Mouse (Mus musculus) thymus, adult 2 months (tissue): ENCODE results near the gene Thada. TPM values are rescaled to one million over a fixed set of nuclear protein-coding genes. Genes with fewer than 3 reads are reported as not detected.

Experiments used
- DNase-seq: peaks from one replicate; pipeline ENCODE4 v3.0.0; 2021
- H3K27ac ChIP-seq: fragments of 200-500 bp; 2 replicates; pipeline ENCODE4 v1.5.1; 2012; ENCODE audit warnings: low read length, control low read depth; ENCODE audit not compliant: control insufficient read depth, insufficient read depth
- H3K27me3 ChIP-seq: fragments of 200-500 bp; 2 replicates; pipeline ENCODE4 v1.6.1; 2012; ENCODE audit warnings: mild to moderate bottlenecking, low read length, moderate library complexity, mixed read lengths; ENCODE audit not compliant: control insufficient read depth, insufficient read depth
- H3K36me3 ChIP-seq: fragments of 200-500 bp; 2 replicates; pipeline ENCODE4 v1.6.1; 2012; ENCODE audit warnings: mild to moderate bottlenecking, low read length, moderate library complexity; ENCODE audit not compliant: control insufficient read depth, insufficient read depth
- H3K4me1 ChIP-seq: fragments of 200-500 bp; replicated peaks from 2 replicates; pipeline ENCODE4 v1.6.1; 2012; ENCODE audit warnings: low read length; ENCODE audit not compliant: control insufficient read depth, insufficient read depth
- H3K4me3 ChIP-seq: fragments of 200-500 bp; 2 replicates; pipeline ENCODE4 v1.5.1; 2012; ENCODE audit warnings: mild to moderate bottlenecking, low read length, control low read depth, moderate library complexity; ENCODE audit not compliant: control insufficient read depth, insufficient read depth
- CTCF ChIP-seq: fragments of 200-500 bp; IDR thresholded peaks from 2 replicates; pipeline ENCODE4 v1.5.1; 2012; ENCODE audit warnings: mild to moderate bottlenecking, control low read depth, low read length, moderate library complexity, borderline replicate concordance; ENCODE audit not compliant: control insufficient read depth, poor library complexity, insufficient read depth; ENCODE audit errors: extremely low read depth
- POLR2A ChIP-seq: fragments of 200-500 bp; IDR thresholded peaks from 2 replicates; pipeline ENCODE4 v1.6.1; 2012; ENCODE audit warnings: mild to moderate bottlenecking, low read length, control low read depth, moderate library complexity; ENCODE audit not compliant: control insufficient read depth, poor library complexity, insufficient read depth; ENCODE audit errors: extremely low read depth
- WGBS: fragments of 180-500 bp; shearing (Covaris S2); methylation state at CpG from one replicate; pipeline ENCODE4 v1.1.7; 2018; 5-methylcytosine and 5-hydroxymethylcytosine counted together
- polyA plus RNA-seq: library from polyadenylated mRNA; depleted of rRNA; stranded (reverse); fragments of >200 nt; gene quantifications from 2 replicates; pipeline ENCODE4 v1.2.3, GENCODE M21; 2012

Gene Thada
- polyA plus RNA-seq, 1 experiment, result 40.1 TPM

DNA sequence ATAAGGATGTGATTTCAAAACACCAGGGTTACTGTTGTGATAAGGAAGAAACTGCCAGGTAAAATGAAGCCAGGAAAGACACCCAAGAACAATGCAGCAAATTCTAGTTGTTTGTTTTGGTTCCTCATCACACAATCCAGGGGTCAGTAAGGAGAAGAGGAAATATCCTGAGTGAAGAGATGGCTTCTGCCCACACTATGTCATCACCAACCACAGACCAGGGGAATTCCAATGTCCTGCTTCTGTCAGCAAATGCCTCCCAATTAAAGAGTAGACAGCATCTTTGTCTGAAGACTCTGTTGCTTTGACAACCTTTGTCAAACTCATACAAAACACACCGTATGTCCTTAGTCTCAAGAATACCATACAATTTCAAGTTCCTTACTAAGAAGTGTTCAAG is 57.3 kb downstream of the Thada start:
- no peak overlapping the region for H3K4me3 ChIP-seq
- no peak for DNase-seq
- TF ChIP-seq POLR2A, result no peak
- TF ChIP-seq CTCF, result no peak
- no peak overlapping the region for H3K27ac ChIP-seq
- H3K27me3 ChIP-seq, result no peaks in the 10 kb centered on the region
- 91% methylated on average over 1 of the region's 1 CpGs for whole genome bisulfite sequencing
- H3K36me3 ChIP-seq, result no peaks in the 10 kb centered on the region
- H3K4me1 ChIP-seq, result 0 out of 2 replicates have a peak, but pooled peaks cover 2% of the 10 kb centered on the region

DNA sequence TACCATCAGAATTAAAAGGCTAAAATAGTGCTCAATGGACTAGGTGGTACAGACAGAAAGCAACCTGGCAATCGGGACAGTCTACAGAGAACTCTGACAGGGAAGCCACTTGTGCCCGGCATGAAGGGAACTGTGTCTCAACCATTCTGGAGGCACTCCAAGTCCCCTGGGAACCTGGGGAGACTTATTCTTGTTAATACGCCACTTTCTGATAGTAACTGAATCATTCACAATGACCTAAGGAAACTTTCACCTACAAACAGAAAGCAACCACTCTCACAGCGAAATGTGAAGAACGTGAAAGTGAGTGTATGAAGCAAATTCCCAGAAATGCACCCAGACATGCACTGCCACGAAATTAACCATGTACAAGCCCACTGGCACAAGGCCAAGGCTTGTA is 60.4 kb downstream of the Thada start:
- 83% methylated on average over 6 of the region's 6 CpGs for WGBS
- TF ChIP-seq POLR2A (no peak), CTCF (no peak)
- no peak overlapping the region for H3K4me3 ChIP-seq
- H3K36me3 ChIP-seq, result no peaks in the 10 kb centered on the region
- H3K4me1 ChIP-seq, result peaks cover 7% of the 10 kb centered on the region
- H3K27ac ChIP-seq, result no peak overlapping the region
- H3K27me3 ChIP-seq, result no peaks in the 10 kb centered on the region
- DNase-seq, result no peak

DNA sequence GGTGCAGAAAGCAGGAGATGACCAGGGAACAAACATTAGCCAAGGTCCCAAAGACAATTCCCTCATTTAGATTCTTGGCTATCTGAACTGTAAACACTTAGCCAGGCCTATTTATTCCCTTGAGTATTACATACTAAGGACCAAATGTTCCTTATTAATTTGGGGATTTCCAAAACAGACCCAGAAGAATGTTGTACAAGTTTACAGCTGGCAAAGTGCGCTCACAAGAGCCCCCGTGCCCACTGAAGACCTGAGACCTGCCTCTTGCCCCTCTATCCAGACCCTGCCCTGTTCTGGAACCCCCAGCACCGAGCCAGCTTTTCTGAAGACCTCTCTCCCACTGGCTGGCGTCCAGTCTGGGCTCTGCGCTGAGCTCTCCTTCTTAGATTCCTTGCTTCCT is 64.2 kb downstream of the Thada start:
- no peaks in the 10 kb centered on the region for H3K27me3 ChIP-seq
- TF ChIP-seq CTCF (no peak), POLR2A (no peak)
- WGBS, result 99% methylated on average over 5 of the region's 5 CpGs
- H3K27ac ChIP-seq, result no peak overlapping the region
- H3K4me1 ChIP-seq, result peaks cover 5% of the 10 kb centered on the region
- no peak overlapping the region for H3K4me3 ChIP-seq
- DNase-seq, result no peak
- no peaks in the 10 kb centered on the region; the same call in 1 of the 2 replicates for H3K36me3 ChIP-seq

DNA sequence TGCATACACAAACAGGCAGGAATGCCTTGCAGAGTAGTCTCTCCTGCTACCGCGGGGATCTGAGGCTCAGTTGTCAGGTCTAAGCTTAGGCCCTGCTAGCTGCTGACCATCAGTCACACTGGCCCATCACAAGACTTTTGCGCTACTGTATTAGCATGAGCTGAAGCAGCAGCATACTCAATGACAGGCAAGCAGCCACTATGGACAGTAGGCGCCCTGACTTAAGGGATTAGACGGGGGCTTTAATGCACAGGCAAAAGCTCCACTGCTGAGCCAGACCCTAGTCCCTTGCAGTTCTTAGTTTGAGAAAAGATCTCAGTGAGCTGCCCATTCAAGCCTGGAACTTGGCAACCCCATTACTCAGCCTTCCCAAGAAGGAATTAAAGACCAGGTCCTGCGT is 66.6 kb downstream of the Thada start:
- peaks cover 5% of the 10 kb centered on the region for H3K4me1 ChIP-seq
- 99% methylated on average over 6 of the region's 6 CpGs for WGBS
- TF ChIP-seq CTCF (no peak), POLR2A (no peak)
- no peaks in the 10 kb centered on the region; the same call in 1 of the 2 replicates for H3K36me3 ChIP-seq
- H3K4me3 ChIP-seq, result no peak overlapping the region
- no peaks in the 10 kb centered on the region for H3K27me3 ChIP-seq
- no peak for DNase-seq
- no peak overlapping the region for H3K27ac ChIP-seq

DNA sequence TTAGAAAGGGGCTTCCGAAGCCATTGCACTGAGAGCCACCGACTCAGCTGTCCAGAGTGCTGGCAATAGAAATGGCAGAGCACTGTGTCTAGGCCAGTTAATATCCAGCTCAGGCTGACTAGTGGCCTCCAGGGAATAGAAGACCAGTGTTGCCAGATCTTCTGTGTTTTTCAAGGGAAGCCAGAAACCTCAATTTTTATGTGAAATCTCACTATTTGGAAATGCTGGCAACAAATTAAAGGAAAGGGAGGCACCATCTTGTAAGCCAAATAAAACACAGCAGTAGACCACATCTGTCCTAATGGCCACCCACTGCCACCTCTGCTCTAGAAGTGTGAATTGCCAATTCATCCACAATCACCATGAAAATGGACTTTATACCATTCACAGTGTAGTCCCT is 76.0 kb downstream of the Thada start:
- Histone ChIP-seq H3K36me3 (peaks cover 17% of the 10 kb centered on the region), H3K27ac (no peak overlapping the region), H3K27me3 (no peaks in the 10 kb centered on the region), H3K4me1 (no peaks in the 10 kb centered on the region), H3K4me3 (no peak overlapping the region)
- no peak for DNase-seq
- 94% methylated on average over 2 of the region's 2 CpGs for WGBS
- no peak for TF ChIP-seq POLR2A
- TF ChIP-seq CTCF, result no peak

DNA sequence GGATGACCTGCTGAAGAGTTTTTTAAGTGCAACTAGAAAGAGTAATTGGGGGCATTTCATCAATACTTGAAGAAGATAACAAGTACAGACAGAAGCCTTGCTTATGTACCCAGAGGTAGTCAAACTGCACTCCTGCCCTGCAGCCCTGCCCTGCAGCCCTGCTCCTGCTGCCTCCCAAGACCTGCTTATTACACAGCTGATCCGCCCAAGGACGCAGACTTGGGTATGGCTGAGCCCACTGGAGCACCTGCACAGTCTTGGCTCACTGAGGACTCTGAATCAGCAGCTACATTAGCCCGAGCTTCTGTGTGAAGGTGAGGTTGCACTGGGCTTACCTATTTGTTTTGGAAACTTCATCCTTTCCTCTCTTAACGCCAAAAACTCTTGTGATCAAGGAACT is 79.8 kb downstream of the Thada start:
- DNase-seq, result no peak
- H3K4me1 ChIP-seq, result no peaks in the 10 kb centered on the region
- TF ChIP-seq POLR2A (no peak), CTCF (no peak)
- no peaks in the 10 kb centered on the region for H3K27me3 ChIP-seq
- 88% methylated on average over 4 of the region's 4 CpGs for WGBS
- H3K36me3 ChIP-seq, result peaks cover 12% of the 10 kb centered on the region
- H3K4me3 ChIP-seq, result no peak overlapping the region
- no peak overlapping the region for H3K27ac ChIP-seq

DNA sequence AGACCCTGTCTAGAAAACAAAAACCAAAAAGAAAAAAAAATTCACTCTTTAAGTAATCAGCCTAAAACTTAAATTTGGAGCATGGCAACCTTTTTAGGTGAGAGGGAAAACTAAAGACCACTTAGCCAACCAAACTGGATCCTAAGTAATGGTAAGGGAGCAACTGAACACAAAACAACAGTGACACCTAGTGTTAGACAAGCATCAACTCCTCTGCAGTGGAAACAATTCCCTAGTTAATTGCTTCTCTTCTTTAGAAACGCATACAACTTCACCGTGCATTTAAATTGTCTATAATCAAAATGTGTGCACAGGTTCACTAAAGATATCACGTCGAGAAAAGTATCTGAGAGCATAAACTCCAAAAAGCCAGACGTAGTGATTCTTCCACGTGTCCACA is 80.3 kb downstream of the Thada start:
- Histone ChIP-seq H3K27ac (no peak overlapping the region), H3K36me3 (peaks cover 9% of the 10 kb centered on the region), H3K4me3 (no peak overlapping the region), H3K27me3 (no peaks in the 10 kb centered on the region), H3K4me1 (no peaks in the 10 kb centered on the region)
- TF ChIP-seq CTCF, result no peak
- no peak for TF ChIP-seq POLR2A
- 90% methylated on average over 6 of the region's 6 CpGs for WGBS
- DNase-seq, result no peak
